Mouse (Mus musculus) bone marrow macrophage, adult 2 months (primary cell): ENCODE results near the gene Cxcr5. TPM values are rescaled to one million over a fixed set of nuclear protein-coding genes. Genes with fewer than 3 reads are reported as not detected.

Experiments
- H3K27ac ChIP-seq: 2 replicates; pipeline ENCODE4 v1.5.1; 2012; ENCODE audit warnings: low read depth, low read length; ENCODE audit not compliant: insufficient read depth
- H3K4me1 ChIP-seq: 2 replicates; pipeline ENCODE4 v1.6.1; 2012; ENCODE audit warnings: low read length; ENCODE audit not compliant: control insufficient read depth, insufficient read depth
- H3K4me3 ChIP-seq: 2 replicates; pipeline ENCODE4 v1.5.1; 2012; ENCODE audit warnings: mild to moderate bottlenecking, low read length, moderate library complexity; ENCODE audit not compliant: insufficient read depth
- CTCF ChIP-seq: IDR thresholded peaks from 2 replicates; pipeline ENCODE4 v1.5.1; 2012; ENCODE audit warnings: low read depth, mild to moderate bottlenecking, low read length, moderate library complexity
- POLR2A ChIP-seq: IDR thresholded peaks from 2 replicates; pipeline ENCODE4 v1.6.1; 2012; ENCODE audit warnings: mild to moderate bottlenecking, low read depth, low read length, borderline replicate concordance
- polyA plus RNA-seq: library from polyadenylated mRNA; stranded (reverse); fragments of >200 nt; gene quantifications from 2 replicates; pipeline ENCODE4 v1.2.4, GENCODE M21; 2012; ENCODE audit not compliant: missing spikeins, insufficient read depth, insufficient read length

Cxcr5 gene
- polyA plus RNA-seq, 1 experiment: not detected

DNA sequence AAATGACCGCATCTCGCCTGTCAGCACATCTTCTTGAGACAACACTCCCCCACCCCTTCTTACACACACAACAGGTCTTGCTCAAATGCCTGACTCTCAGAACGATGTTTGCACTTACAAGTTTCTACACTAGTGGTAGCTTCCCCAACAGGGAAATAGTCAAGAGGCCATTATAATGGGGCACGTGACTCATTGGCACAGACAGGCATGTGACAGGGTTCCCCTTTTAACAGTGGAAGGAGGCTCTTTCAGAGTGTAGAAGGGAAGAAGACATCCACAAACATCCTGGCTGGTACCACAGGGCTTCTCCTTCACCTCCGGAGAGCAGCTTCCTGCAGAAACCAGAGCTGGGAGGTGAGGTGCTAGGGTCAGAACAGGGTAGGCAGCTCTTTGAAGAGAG lies 99.7 kb downstream of the Cxcr5 start:
- TF ChIP-seq CTCF: no peak
- TF ChIP-seq POLR2A: no peak
- H3K4me1 ChIP-seq: peaks cover 32% of the 10 kb centered on the region
- peak overlapping the region; percentile 97 for H3K27ac ChIP-seq
- H3K4me3 ChIP-seq: peak overlapping the region; percentile 33

Other genes starting within 250 kb of the Cxcr5 start
- gene C2cd2l, start 241.6 kb downstream of the Cxcr5 start, polyA plus RNA-seq: 19.9 and 24.0 TPM in 2 replicates
- gene Dpagt1, start 235.9 kb downstream of the Cxcr5 start, polyA plus RNA-seq: 44.7 and 49.6 TPM in 2 replicates
- 43.6 and 57.0 TPM in 2 replicates for gene H2afx, start 227.2 kb downstream of the Cxcr5 start, polyA plus RNA-seq
- gene Hmbs, start 217.6 kb downstream of the Cxcr5 start, polyA plus RNA-seq: 22.4 and 25.8 TPM in 2 replicates
- 41.3 and 44.7 TPM in 2 replicates for gene Vps11, start 200.2 kb downstream of the Cxcr5 start, polyA plus RNA-seq
- 32.8 and 33.6 TPM in 2 replicates for gene Hyou1, start 182.4 kb downstream of the Cxcr5 start, polyA plus RNA-seq
- 9.4 and 11.5 TPM in 2 replicates for gene Slc37a4, start 165.0 kb downstream of the Cxcr5 start, polyA plus RNA-seq
- 2,665 and 2,801 TPM in 2 replicates for gene Rps25, start 154.7 kb downstream of the Cxcr5 start, polyA plus RNA-seq
- gene Trappc4, start 154.3 kb downstream of the Cxcr5 start, polyA plus RNA-seq: 64.9 and 82.4 TPM in 2 replicates
- 39.3 and 50.2 TPM in 2 replicates for gene Ccdc84, start 143.3 kb downstream of the Cxcr5 start, polyA plus RNA-seq
- gene Foxr1, start 120.7 kb downstream of the Cxcr5 start, polyA plus RNA-seq: not detected in 2 replicates
- gene Upk2, start 106.9 kb downstream of the Cxcr5 start, polyA plus RNA-seq: not detected in 2 replicates
- 6.7 and 9.5 TPM in 2 replicates for gene Bcl9l, start 79.1 kb downstream of the Cxcr5 start, polyA plus RNA-seq
- 111 and 122 TPM in 2 replicates for gene Ddx6, start 43.0 kb upstream of the Cxcr5 start, polyA plus RNA-seq
- gene Treh, start 111.4 kb upstream of the Cxcr5 start, polyA plus RNA-seq: not detected in 2 replicates
- gene Phldb1, start 173.3 kb upstream of the Cxcr5 start, polyA plus RNA-seq: 4.3 and 4.4 TPM in 2 replicates
- gene Arcn1, start 206.0 kb upstream of the Cxcr5 start, polyA plus RNA-seq: 79.8 and 86.7 TPM in 2 replicates
- gene Ift46, start 206.0 kb upstream of the Cxcr5 start, polyA plus RNA-seq: 75.1 and 86.7 TPM in 2 replicates
- 1.4 and 1.9 TPM in 2 replicates for gene Tmem25, start 237.4 kb upstream of the Cxcr5 start, polyA plus RNA-seq
- not detected in 2 replicates for gene Ttc36, start 241.2 kb upstream of the Cxcr5 start, polyA plus RNA-seq